Mouse (Mus musculus) hindbrain, embryonic 14.5 days (tissue): ENCODE measurements around the gene Vmp1. TPM values are rescaled to one million over a fixed set of nuclear protein-coding genes. Genes with fewer than 3 reads are reported as not detected.

Experiments
- ATAC-seq: fragments of 200-750 bp; cut with Nextera tagmentation; 2 replicates; pipeline ENCODE4 v1.8.0; 2017; ENCODE audit warnings: moderate number of reproducible peaks, mild to moderate bottlenecking, moderate TSS enrichment, moderate library complexity; ENCODE audit not compliant: low FRiP score
- DNase-seq: peaks from one replicate; pipeline ENCODE4 v3.0.0-alpha.2; 2015; ENCODE audit warnings: low spot score
- H3K27ac ChIP-seq: fragments of 300-500 bp; sonication (generic); 2 replicates; pipeline ENCODE4 v1.5.1; 2014; ENCODE audit warnings: mild to moderate bottlenecking, moderate library complexity
- H3K27me3 ChIP-seq: fragments of 300-500 bp; sonication (generic); 2 replicates; pipeline ENCODE4 v1.6.1; 2014; ENCODE audit warnings: mild to moderate bottlenecking, low read length, mixed read lengths; ENCODE audit not compliant: control insufficient read depth, insufficient read depth
- H3K36me3 ChIP-seq: fragments of 300-500 bp; sonication (generic); replicated peaks from 2 replicates; pipeline ENCODE4 v1.6.1; 2014; ENCODE audit not compliant: control insufficient read depth, insufficient read depth
- H3K4me1 ChIP-seq: fragments of 300-500 bp; sonication (generic); replicated peaks from 2 replicates; pipeline ENCODE4 v1.6.1; 2014; ENCODE audit warnings: antibody characterized with exemption, low read length, mixed read lengths; ENCODE audit not compliant: control insufficient read depth, insufficient read depth
- H3K4me2 ChIP-seq: fragments of 300-500 bp; sonication (generic); replicated peaks from 2 replicates; pipeline ENCODE4 v1.6.1; 2014; ENCODE audit warnings: mild to moderate bottlenecking, moderate library complexity
- H3K4me3 ChIP-seq: fragments of 300-500 bp; sonication (generic); replicated peaks from 2 replicates; pipeline ENCODE4 v1.5.1; 2014; ENCODE audit warnings: mild to moderate bottlenecking, low read length
- H3K9ac ChIP-seq: fragments of 300-500 bp; sonication (generic); 2 replicates; pipeline ENCODE4 v1.6.1; 2014
- H3K9me3 ChIP-seq: fragments of 300-500 bp; sonication (generic); 2 replicates; pipeline ENCODE4 v1.6.1; 2016; ENCODE audit warnings: low read length; ENCODE audit not compliant: control insufficient read depth
- WGBS: fragments of 180-500 bp; shearing (Covaris S2); extraction: QIAGEN DNeasy Blood & Tissue Kit; methylation state at CpG from one replicate; pipeline ENCODE4 v1.1.7; 2014; 5-methylcytosine and 5-hydroxymethylcytosine counted together
- polyA plus RNA-seq: library from polyadenylated mRNA; unstranded; fragments of >200 nt; fragmentation: Nextera tagmentation; extraction: Ambion mirVana; gene quantifications from 2 replicates; pipeline ENCODE4 v1.2.1, GENCODE M21; 2014

The Vmp1 gene
- polyA plus RNA-seq, result 148 and 151 TPM in 2 replicates

DNA sequence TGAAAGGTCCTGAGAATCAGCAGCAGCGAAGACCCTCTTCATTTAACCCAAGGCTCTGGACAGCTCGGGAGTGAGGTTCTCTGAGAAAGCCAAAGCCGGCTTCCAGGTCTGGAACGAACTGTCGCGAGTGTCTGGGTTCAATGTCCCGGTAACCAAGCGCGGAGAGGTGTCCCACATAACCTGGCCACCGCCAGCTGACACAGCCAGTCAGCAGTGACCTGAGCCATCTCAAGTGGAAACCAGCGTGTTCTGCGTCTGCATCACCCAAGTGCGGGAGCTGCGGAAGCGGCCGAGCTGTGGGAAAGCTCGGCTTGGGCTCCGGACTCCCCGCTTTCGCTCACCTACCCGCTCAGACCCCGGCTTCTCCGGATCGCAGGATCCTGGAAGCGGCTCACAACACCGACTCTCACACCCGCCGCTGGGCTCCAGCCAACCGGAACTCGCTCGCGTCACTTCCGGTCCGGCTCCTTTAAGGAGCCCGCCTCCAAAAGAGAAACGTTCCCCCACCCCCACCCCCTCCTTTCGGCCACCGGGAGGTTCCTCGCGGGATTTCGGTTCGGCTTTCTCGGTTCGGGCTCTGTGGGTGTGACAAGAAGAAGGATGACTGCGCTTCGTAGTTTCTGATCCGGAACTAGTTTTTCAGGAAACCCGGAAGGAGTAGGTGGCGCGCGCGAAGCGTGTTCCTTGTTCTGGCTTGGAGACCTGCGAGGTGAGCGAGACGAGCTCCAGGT lies at the start of gene Vmp1, which contains the start of gene Ptrh2:
Vmp1 (minus strand) TSS at position 442 of the 731 bp plus-strand sequence.
Ptrh2 (plus strand) TSS at position 591 of the 731 bp plus-strand sequence.
- Histone ChIP-seq H3K27me3 (no peaks in the 10 kb centered on the region), H3K27ac (peak within 1 kb of the TSS; percentile 87), H3K36me3 (peaks cover 10% of the 10 kb centered on the region; the same call in 1 of the 2 replicates), H3K4me2 (peak within 1 kb of the TSS; percentile 67), H3K9ac (peak within 1 kb of the TSS; percentile 80), H3K4me3 (peak within 1 kb of the TSS; percentile 73), H3K9me3 (no peaks in the 10 kb centered on the region), H3K4me1 (peaks cover 21% of the 10 kb centered on the region)
- WGBS, result under 1% methylated on average over 56 of the region's 56 CpGs
- DNase-seq, result peak; percentile 97
- peak; percentile 97 for ATAC-seq

DNA sequence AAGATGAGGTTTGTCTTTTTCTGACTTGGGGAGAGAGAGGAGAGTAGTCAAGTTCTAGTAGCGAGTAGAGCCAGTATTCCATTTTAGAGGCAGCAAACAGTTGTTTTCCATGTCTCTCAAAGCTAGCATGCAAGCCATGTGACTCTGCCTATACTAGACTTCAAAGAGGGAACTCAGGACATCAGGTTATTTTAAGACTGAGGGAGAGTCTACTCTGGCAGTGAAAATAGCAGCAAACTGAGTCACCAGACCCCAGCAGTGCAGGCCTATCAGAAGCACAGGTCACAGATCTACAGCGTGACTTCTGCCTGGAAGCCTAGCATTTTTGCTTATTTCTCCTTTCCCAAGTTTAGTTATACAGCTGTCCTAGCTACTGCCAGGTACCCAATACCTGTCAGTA lies 47.8 kb upstream of the Vmp1 start:
- no peaks in the 10 kb centered on the region for H3K9me3 ChIP-seq
- no peak for DNase-seq
- H3K36me3 ChIP-seq, result peaks cover 73% of the 10 kb centered on the region

GRCm38 (mm10) chr11:86725607-86726006 lies 42.0 kb upstream of the Vmp1 start:
- DNase-seq, result no peak
- Histone ChIP-seq H3K4me3 (no peak overlapping the region), H3K9me3 (no peaks in the 10 kb centered on the region), H3K9ac (no peak overlapping the region), H3K27ac (no peak overlapping the region), H3K4me2 (no peak overlapping the region), H3K27me3 (no peaks in the 10 kb centered on the region), H3K4me1 (no peaks in the 10 kb centered on the region), H3K36me3 (peaks cover 74% of the 10 kb centered on the region)
- no peak for ATAC-seq

More for the DNA sequence above, 47.8 kb upstream of the Vmp1 start:
- no peak for ATAC-seq
- H3K4me1 ChIP-seq, result no peaks in the 10 kb centered on the region
- no peak overlapping the region for H3K4me2 ChIP-seq
- H3K27me3 ChIP-seq, result no peaks in the 10 kb centered on the region
- H3K4me3 ChIP-seq, result no peak overlapping the region
- 93% methylated on average over 2 of the region's 2 CpGs for WGBS
- H3K27ac ChIP-seq, result no peak overlapping the region
- H3K9ac ChIP-seq, result no peak overlapping the region

- DNase-seq, result no peak
- Histone ChIP-seq H3K4me3 (no peak overlapping the region), H3K9me3 (no peaks in the 10 kb centered on the region), H3K27me3 (no peaks in the 10 kb centered on the region), H3K4me1 (no peaks in the 10 kb centered on the region), H3K27ac (no peak overlapping the region), H3K9ac (no peak overlapping the region), H3K36me3 (peaks cover 76% of the 10 kb centered on the region), H3K4me2 (no peak overlapping the region)
- ATAC-seq, result no peak
- 96% methylated on average over 7 of the region's 7 CpGs for WGBS
These were observed 41.3 kb upstream of the Vmp1 start for GRCm38 (mm10) chr11:86724982-86725381.

GRCm38 (mm10) chr11:86724004-86724403 lies 40.4 kb upstream of the Vmp1 start:
- WGBS, result 94% methylated on average over 3 of the region's 3 CpGs
- H3K27ac ChIP-seq, result no peak overlapping the region
- DNase-seq (no peak), ATAC-seq (no peak)
- H3K4me3 ChIP-seq, result no peak overlapping the region
- H3K9ac ChIP-seq, result no peak overlapping the region
- H3K9me3 ChIP-seq, result no peaks in the 10 kb centered on the region
- H3K27me3 ChIP-seq, result no peaks in the 10 kb centered on the region
- peaks cover 77% of the 10 kb centered on the region for H3K36me3 ChIP-seq
- no peak overlapping the region for H3K4me2 ChIP-seq
- no peaks in the 10 kb centered on the region for H3K4me1 ChIP-seq

DNA sequence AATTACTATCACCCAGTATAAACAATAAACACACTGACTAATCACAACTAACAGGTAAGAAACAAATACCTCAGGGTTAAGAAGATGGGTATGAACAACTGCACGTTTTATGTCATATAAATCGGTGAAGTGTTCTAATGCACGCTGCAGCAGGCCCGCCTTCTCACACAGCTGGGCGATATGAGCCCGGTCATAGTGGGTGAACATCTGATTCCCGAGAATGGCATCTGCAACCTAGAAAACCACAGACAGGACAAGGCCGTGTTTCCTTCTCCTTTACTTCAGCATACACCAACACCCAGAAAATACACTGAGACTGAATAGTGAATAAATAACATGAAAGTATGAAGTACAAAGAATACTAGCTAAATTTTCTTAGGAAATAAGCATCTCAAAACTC lies 35.8 kb upstream of the Vmp1 start:
- Histone ChIP-seq H3K4me3 (no peak overlapping the region), H3K4me1 (no peaks in the 10 kb centered on the region), H3K4me2 (no peak overlapping the region), H3K9me3 (no peaks in the 10 kb centered on the region), H3K9ac (no peak overlapping the region), H3K36me3 (peaks cover 80% of the 10 kb centered on the region), H3K27ac (no peak overlapping the region), H3K27me3 (no peaks in the 10 kb centered on the region)
- 96% methylated on average over 8 of the region's 8 CpGs for WGBS
- DNase-seq, result no peak
- no peak for ATAC-seq

DNA sequence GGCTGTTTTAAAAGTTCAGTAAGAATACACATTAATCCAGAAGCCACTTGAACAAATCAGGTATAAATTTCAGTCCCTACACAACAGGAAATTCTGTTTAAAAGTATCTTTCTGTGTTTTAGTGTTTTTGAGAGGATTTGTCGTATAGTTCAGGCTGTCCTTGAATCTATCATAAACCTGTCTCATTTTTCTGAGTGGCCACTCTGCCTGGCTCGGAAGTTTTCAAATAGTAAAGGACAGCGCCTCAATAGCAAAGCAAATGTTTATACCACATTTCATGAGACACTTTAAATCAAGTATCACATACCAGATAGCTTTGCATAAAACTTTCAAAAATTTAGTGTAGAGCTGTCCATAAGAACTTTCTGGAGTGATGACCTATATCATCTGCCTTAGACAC lies 34.7 kb upstream of the Vmp1 start:
- H3K4me2 ChIP-seq, result no peak overlapping the region
- 95% methylated on average over 3 of the region's 3 CpGs for WGBS
- ATAC-seq, result no peak

GRCm38 (mm10) chr11:86717306-86718065 lies 33.9 kb upstream of the Vmp1 start:
- H3K9ac ChIP-seq, result no peak overlapping the region

More for the DNA sequence above, 34.7 kb upstream of the Vmp1 start:
- Histone ChIP-seq H3K27me3 (no peaks in the 10 kb centered on the region), H3K27ac (no peak overlapping the region), H3K4me1 (no peaks in the 10 kb centered on the region), H3K4me3 (no peak overlapping the region), H3K9ac (no peak overlapping the region), H3K36me3 (peaks cover 79% of the 10 kb centered on the region), H3K9me3 (no peaks in the 10 kb centered on the region)
- no peak for DNase-seq

GRCm38 (mm10) chr11:86714606-86715005 lies 31.0 kb upstream of the Vmp1 start:
- H3K27ac ChIP-seq, result no peak overlapping the region
- H3K36me3 ChIP-seq, result peaks cover 92% of the 10 kb centered on the region
- DNase-seq, result no peak
- H3K27me3 ChIP-seq, result no peaks in the 10 kb centered on the region
- ATAC-seq, result no peak
- no peak overlapping the region for H3K4me2 ChIP-seq
- no peak overlapping the region for H3K4me3 ChIP-seq
- no peaks in the 10 kb centered on the region for H3K9me3 ChIP-seq
- H3K4me1 ChIP-seq, result no peaks in the 10 kb centered on the region
- H3K9ac ChIP-seq, result no peak overlapping the region

More at GRCm38 (mm10) chr11:86717306-86718065, 33.9 kb upstream of the Vmp1 start:
- 87% methylated on average over 6 of the region's 6 CpGs for WGBS
- Histone ChIP-seq H3K4me3 (no peak overlapping the region), H3K27ac (no peak overlapping the region), H3K9me3 (no peaks in the 10 kb centered on the region), H3K4me1 (no peaks in the 10 kb centered on the region), H3K27me3 (no peaks in the 10 kb centered on the region), H3K4me2 (no peak overlapping the region), H3K36me3 (peaks cover 84% of the 10 kb centered on the region)
- DNase-seq (no peak), ATAC-seq (no peak)
